Mouse (Mus musculus) cerebellum, adult 2 months (tissue): ENCODE data around the gene Trpm8.

Experiments
- CTCF ChIP-seq: fragments of 200-500 bp; IDR thresholded peaks from 2 replicates; pipeline ENCODE4 v1.5.1; 2011; ENCODE audit warnings: low read depth, mild to moderate bottlenecking, control low read depth, low read length, moderate library complexity, borderline replicate concordance; ENCODE audit not compliant: insufficient read depth
- POLR2A ChIP-seq: fragments of 200-500 bp; IDR thresholded peaks from 2 replicates; pipeline ENCODE4 v1.6.1; 2011; ENCODE audit warnings: low read length, control low read depth, borderline replicate concordance; ENCODE audit not compliant: insufficient read depth

DNA sequence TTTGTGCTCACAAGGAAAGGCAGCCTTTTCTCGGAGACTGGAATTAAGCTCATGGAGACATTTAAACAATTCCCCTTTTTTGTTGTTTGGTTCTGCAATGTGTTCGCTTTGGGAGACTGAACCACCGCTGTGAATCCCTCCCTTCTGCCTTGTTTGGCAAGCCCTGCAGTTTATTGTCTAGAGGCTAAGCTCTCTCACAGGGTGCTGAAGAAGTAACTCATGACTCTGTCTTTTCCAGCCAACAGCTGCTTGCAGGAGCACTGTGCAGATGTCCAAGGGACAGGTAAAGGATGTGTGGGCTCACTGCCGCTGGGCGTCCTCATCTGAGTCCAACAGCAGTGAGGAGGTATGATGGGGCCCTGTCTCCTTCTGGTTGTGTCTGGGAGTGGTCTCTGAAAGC lies 134.6 kb downstream of the Trpm8 start:
- no peak for TF ChIP-seq CTCF
- no peak for TF ChIP-seq POLR2A
